Mouse (Mus musculus) hematopoietic stem cell, adult 5-6 weeks (primary cell): ENCODE data around the gene Slc25a41. TPM values are rescaled to one million over a fixed set of nuclear protein-coding genes. Genes with fewer than 3 reads are reported as not detected.

ENCODE experiments used
- ATAC-seq, 2 experiments: fragments of 125-278 bp in 1 of 2; replicated peaks in 1 of 2; 2 replicates each; pipeline ENCODE4 v1.8.0; 2016 to 2017; ENCODE audit warnings: inconsistent platforms in 2 of 2, mild to moderate bottlenecking in 2 of 2, moderate number of reproducible peaks in 2 of 2, low read depth in 1 of 2, moderate TSS enrichment in 1 of 2; ENCODE audit not compliant: low FRiP score in 2 of 2, poor library complexity in 2 of 2, severe bottlenecking in 2 of 2, insufficient read depth in 1 of 2, low TSS enrichment in 1 of 2
- total RNA-seq: library from RNA; stranded (forward); fragments of 172-1452, 232-1000 nt; gene quantifications from 2 replicates; pipeline ENCODE4 v1.2.3, GENCODE M21; 2017

Gene Slc25a41
- total RNA-seq, 1 experiment from 2014 or later: not detected

DNA sequence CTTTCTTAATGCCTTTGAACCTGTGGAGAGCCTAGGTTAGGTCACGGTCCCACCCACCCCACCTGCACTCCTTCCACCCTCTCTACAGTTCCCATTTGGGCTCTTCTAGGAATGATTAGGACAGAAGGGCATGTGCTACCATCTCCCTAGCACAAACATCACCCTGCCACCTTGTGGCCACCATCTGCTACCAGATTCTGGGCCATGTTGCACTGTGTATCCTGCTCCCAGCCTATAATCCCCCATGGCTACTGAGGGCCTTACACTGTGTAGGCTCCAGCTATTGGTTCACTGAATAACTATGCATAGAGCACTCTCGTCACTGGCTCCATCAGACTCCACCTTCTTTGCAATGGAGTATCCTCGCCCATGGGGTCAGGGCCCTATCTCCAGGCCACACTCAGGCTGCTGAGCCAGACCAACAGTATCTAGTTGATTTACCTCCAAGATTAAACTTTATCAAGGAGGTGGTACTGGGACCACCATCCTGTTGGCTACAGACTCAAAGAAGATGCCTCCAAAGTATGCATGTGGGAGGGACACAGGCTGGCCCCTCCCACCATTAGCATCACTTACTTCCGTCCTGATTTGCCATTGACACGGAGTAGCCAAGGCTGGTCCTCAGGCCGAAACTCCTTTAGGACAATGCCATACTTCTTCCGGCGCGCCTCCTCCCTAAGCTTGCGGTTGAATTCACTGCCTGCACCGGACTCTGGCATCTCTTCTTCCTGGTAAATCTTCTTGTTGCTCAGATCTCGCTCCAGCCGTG is 34.1 kb downstream of the Slc25a41 start:
- ATAC-seq: no peak

GRCm38 (mm10) chr17:57003994-57004393 is 37.5 kb downstream of the Slc25a41 start:
- no peak for ATAC-seq

DNA sequence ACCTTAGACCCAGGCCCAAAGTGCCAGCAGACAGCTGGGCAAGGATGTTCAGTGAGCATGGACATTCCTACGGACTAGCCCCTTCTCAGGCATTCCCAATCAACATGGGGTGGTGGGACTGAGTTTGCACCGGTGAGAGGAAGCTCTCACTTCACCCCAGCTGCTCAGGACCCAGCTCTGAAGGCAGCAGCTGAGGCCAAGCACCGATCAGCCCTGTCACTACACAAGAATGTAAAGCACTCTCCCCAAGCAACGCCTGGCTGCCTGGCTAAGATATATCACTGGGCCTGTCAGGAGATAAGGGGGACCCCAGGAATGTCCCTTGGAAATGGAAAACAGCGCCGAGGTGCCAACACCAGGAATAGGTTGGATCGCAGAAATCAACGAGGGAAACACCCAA is 40.2 kb downstream of the Slc25a41 start:
- no peak for ATAC-seq

DNA sequence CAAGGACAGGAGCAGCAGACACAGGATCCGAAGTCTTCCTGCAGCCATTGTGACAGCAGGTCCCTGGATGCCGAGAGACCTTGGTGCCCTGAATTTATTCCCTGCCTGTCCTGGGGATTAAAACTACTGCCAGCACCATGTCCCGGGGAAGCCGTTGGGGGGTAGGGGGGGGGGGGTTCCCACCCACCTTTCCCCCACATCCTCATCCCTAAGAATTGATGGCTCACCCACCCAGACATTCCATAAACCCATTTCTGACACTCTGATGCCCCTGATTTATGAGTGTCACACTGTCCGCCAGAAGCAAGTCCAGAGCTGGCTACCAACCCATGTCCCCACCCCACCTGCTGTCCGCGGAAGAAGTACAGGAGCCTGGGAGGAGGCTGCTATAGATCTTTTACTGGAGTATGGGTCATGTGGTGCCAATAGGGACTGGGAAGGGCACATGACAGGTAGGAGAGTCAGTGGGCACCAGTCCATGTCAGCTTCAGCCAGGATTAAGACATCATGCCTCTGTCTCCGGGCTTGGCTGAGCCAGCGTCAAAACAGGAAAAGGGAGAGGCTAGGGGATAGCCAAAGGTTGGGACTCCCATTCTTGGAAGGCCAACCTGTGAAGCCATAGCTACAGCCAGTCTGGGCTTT is 41.4 kb downstream of the Slc25a41 start, which contains the start of gene Pspn:
Pspn (minus strand) TSS at position 51 of the 642 bp plus-strand sequence.
- no peak for ATAC-seq

DNA sequence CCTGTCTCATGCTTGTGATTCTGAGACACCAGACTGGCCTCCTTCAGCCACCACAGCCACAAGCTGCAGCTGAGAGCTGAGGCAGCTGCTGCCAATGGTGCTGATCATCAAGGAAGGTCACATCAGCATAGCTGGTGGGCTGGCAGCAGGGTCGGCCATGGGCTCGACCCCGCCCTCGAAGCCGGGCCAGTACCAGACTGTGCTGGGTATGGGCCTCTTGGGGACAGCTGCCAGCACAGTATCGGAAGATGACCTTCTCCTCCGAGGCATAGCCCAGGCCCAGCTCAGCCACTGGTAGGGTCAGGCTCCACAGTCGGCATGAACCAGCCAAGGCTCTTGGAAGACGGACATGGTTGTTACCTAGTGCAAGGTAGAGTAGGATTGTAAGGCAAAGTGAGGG is 42.0 kb downstream of the Slc25a41 start:
- no peak for ATAC-seq

DNA sequence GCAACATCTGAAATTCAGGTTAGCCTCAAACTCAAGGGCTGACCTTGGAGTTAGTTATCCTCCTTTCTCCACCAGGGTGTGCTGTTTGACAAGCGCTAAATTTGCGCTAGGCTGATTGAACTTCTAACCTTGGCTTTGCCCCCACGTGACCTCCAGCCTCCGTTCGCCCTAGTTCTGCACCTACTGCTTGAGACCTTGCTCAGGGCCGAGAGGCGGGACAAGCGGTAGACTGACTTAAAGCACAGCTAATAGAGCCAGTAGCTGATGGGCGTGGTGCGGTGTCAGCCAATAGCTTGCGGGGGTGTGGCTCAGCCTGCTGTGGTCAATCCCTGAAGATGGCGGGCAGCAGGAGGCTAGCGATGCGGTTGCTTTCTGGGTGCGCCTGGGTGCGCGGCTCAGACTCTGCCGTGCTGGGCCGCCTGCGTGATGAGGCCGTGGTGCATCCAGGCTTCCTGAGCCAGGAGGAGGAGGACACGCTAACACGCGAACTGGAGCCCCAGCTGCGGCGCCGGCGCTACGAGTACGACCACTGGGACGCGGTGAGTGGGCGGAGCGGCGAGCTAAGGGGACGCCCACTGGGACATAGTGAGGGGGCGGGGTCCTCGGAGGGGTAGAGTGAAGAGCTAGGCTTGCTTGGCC is 44.3 kb downstream of the Slc25a41 start, which contains the start of gene Alkbh7:
Alkbh7 (plus strand) TSS at position 311 of the 639 bp plus-strand sequence.
- ATAC-seq: peak; percentile 98 to 99

GRCm38 (mm10) chr17:56996506-56996905 is 44.9 kb downstream of the Slc25a41 start:
- ATAC-seq: no peak

DNA sequence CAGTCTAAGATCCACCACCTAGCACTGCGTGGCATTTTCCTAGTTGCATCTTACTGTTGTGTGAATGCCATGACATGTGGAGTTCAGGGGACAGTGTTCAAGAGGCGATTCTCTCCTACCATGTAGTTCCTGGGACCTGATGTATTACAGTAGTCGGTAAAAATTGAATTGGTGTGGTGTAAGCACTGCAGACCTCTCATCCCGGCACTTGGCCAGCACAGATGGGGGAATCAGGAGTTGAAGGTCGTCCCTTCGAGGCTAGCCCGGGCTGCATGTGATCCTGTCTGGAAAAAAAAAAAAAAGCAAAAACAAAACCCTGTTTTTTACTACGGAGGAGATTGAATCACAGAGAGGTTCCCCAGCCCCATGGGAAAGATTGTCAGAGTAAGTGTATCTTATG is 46.4 kb downstream of the Slc25a41 start:
- ATAC-seq: no peak

GRCm38 (mm10) chr17:56990966-56991365 is 50.5 kb downstream of the Slc25a41 start:
- no peak for ATAC-seq

DNA sequence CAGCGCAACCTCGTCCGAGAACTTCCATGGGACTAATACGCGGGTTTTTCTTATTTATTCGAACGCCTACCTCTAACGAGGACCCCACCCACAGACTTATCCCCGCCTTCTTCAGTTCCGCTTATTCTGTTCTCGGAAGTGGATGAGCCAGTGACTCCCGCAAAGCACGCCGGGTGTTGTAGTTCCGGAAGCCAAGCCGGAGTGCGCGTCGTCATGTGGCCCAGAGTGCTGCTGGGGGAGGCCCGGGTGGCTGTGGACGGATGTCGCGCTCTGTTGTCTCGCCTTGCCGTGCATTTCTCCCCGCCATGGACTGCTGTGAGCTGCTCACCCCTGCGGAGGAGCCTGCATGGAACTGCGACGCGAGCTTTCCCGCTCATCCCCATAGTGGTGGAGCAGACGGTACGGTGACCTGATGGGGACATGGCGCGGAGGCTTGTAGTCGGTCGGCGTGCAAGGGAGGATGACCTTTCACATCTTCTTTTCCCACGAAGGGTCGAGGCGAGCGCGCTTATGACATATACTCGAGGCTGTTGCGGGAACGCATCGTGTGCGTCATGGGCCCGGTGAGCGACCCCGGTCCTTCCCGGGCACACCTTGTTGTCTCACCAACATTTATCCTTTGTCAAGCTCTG is 51.2 kb downstream of the Slc25a41 start, which contains the start of gene Clpp:
Clpp (plus strand) TSS at position 191 of the 632 bp plus-strand sequence.
- peak; percentile 97 to 98 for ATAC-seq

DNA sequence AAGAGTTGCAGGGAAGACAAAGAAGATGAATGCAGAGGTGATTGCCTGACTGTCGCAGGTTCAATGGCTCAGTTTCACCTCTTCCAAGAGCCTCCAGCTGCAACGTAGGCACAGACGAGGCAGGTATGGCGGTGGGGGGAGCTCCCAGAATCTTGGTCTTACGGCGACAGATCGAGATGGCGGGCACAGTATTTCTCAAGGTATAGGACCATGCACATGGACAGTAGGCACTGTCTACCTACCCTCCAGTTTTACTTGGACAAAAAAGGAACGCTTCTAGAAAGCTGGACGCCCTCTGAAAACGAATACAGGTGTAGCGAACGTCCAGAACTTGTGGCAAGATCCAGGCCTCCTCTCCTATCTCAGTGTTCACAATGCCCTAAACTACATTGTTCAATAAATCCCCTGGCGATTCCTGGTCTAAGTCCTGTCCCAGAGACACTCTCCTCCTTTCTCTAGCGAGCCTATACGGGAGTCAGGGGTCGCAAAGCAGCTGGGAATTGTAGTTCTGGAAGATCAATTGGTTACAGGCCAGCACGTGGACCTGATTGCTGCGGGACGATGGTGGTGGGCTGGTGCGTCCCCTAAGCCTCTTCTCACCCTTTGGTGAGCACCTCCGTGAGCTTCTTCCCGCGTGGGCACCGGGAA is 51.9 kb downstream of the Slc25a41 start:
- ATAC-seq: peak; percentile 80 to 85

DNA sequence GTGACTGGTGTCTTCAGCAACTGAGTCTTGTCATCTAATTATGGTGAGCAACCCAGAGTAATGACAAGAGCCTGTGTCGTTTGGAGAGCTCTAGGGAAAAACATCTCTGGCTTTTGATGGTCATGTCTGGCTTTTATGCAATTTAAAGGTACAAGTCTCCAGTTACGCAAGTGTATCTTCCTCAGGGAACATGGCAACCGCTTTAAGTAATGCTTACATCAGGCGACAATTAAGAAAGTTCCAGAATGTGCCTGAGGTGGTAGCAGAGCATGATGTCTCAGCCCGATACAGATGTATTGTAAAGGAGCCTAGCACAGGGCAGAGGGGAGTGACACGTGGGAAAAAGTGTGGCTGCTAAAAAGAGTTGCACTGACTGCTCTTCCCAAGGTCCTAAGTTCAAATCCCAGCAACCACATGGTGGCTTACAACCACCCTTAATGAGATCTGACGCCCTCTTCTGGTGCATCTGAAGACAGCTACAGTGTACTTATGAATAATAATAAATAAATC is 52.5 kb downstream of the Slc25a41 start:
- no peak for ATAC-seq

DNA sequence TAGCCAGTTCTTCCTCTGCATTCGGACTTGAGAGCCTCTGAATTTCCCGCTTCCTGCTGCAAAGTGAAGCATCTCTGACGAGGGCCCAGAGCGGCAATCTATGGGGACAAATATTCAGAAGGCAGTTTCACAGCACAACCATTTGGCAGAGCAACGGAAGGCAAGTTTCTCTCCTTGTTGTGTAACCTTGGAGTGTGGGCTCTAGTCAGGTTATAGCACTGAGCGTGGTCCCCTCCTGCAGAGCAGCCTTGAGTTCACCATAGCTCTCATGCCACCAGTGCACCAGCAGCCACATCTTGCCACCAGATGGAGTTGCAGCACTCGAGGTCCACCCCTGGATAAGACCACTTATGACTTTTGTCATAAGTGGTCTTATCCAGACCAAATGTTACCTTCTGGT is 53.0 kb downstream of the Slc25a41 start:
- ATAC-seq: no peak

DNA sequence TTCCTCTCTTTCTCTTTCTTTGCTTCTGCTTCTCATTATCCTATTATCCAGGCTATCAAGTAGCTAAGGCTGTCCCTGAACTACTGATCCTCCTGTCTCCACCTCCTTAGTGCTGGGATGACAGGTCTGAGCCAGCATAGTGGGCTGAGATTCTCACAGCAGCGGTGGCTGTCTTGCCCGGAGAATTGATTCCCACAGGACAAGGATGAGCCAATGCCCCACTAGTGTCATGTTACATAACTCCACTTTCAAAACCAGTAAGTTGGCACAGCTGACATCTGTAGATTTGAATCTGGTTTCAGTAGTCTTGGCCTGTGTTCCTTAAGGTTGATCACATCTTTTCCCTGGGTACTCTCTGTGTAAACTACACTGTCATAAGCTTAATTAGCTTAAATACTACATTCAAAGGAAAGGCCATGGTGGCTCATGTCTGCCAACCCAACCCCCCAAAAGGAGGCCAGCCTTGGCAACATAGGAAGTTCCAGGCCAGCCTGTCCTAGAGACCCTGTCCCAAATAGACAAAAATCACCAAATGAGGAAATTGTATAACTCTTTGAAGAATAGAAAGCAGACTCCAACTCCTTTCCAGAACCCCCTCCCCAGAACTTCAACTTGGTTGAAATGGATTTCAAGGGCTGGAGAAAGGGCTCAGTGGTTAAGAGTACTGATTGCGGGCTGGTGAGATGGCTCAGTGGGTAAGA is 55.2 kb downstream of the Slc25a41 start:
- no peak for ATAC-seq

DNA sequence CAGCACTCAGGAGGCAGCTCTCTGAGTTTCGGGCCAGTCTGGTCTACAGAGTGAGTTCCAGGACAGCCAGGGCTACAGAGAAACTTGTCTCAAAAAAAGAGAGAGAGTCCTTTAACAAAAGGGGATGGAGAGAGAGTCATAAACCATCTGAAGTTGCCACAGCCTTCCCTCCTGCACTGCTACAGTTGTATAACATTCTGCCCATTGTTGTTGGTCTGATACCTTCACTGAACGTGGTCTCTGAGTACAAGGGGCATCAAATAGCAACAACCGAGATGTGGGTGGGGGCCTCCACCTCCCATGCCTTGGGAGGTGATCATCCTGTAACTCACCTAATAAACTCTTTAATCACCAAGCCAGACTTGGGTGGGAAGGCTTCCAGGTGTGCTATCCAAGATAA is 55.8 kb downstream of the Slc25a41 start:
- no peak for ATAC-seq

DNA sequence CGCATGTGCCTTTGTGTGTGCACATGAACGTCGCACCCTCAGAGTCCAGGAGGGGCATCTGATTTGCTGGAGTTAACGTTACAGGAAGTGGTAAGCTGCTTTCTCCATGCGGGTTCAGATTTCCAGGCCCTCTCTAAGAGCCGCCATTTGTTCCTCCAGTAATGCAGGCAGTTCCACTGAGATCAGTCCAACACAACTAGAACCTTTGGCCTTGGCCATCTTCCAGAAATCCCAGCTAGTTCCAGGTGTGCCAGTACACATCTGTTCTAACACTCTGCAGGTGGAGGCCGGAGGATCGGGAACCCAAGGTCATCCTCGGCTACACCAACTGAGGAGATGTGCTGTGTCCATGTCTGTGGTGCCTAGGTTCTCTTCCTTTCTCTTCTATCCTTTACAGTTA is 56.6 kb downstream of the Slc25a41 start:
- no peak for ATAC-seq
